Mouse (Mus musculus) erythroblast, adult 5-6 weeks (primary cell): ENCODE data around the gene Hspa4. TPM values are rescaled to one million over a fixed set of nuclear protein-coding genes. Genes with fewer than 3 reads are reported as not detected.
A peak's percentile ranks its signal among the peaks of the same experiment; 100 is the strongest.
"Not testable (repeated sequence)": the region's sequence is repeated elsewhere in the genome, so short reads cannot be mapped to it uniquely, and the experiment has no call there.

Source experiments
- ATAC-seq: replicated peaks from 2 replicates; pipeline ENCODE4 v1.8.0; 2016; ENCODE audit warnings: moderate number of reproducible peaks, mild to moderate bottlenecking, moderate TSS enrichment, inconsistent platforms; ENCODE audit not compliant: poor library complexity, low FRiP score, severe bottlenecking
- total RNA-seq, 2 experiments: library from RNA; stranded (forward) in 1 of 2; stranded (reverse) in 1 of 2; fragments of 150-400 nt in 1 of 2; fragments of 200-764, 138-1000 nt in 1 of 2; gene quantifications; 2 replicates each; pipeline versions ENCODE4 v1.2.3 to v1.2.4; 2015 to 2017; ENCODE audit warnings: low replicate concordance in 2 of 2

Gene Hspa4
- total RNA-seq (2015; ENCODE audit: low replicate concordance) = 40.9 and 48.5 TPM in 2 replicates
- total RNA-seq (2017; ENCODE audit: low replicate concordance) = 93.7 and 111 TPM in 2 replicates

DNA sequence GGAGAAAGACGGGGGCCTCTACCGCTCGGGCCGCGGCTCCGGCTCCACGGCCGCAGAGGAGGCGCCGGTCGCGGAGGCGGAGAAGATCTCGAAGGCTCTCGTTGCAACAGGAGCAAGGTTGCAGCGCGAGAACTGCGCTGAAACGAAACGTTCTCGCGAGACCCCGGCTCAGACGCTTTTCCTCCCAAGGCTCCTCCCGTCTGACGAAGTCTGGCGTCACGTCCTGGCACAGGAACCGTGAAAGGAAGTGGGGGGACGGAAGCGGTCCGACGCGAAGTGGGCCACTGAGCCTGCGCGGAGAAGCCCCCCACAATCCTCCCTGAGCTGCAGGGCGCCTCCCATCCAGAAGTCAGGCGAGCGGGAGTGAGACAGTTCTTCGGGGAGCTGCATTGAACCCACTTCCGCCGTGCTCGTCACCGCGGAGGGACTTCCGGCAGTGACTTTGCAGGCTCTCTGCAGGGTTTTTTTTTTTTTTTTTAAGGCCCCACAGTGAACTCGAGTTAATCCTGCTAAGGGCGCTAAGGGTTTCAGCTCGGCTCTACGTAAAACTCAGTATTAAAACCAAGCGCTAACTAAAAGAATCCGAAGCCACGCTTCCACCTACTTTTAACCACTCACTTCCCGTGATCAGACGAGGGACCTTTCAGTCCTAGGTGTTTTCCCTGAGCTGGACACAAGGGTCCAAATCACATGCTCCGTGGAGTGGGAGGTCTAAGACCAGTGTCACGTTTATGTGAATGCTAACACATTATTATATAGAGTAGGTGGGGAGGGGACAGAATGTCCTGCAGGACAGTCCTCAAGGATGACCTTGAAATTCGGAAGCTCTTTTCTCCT lies at the start of gene Hspa4:
Hspa4 (minus strand) TSS at position 128 of the 837 bp plus-strand sequence.
- ATAC-seq = peak; percentile 97

DNA sequence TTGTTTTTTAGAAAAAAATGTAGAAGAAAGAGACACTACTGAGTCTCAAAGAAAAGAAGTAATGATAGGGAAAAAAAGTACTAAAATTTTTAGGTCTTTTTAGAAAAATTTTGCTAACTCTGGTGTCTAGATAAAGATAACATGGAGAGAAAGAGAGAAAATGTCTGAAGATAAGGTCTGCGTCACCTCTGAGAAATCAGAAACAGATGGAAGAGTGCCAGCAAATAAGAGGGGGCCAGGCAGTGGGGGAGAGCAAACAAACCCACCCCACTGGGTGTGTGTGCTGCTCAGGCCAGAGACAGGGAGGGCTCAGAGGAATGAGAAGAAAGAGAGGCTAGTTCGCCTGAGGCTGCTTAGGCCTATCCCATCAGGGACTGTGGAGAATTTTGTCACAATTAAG lies 45.5 kb upstream of the Hspa4 start:
- ATAC-seq = no peak

DNA sequence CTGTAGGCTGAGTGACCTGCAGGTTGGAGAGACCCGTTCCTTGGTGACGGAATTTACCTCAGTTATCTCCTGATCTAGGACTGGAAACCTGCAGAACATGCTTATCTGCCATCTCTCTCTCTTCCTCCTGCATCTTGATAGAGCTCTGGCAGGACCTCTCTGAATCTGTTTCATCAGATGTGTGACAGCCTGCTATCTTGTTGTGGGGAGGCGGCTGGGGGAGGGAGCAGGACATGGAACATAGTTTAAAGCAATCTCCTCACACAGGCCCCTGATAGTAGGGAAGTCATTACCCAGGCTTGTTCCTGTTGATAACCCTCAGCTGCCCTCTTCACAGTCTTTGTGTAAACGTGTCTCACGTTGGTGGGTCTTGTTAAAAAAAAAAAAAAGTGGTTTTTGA lies 45.1 kb upstream of the Hspa4 start:
- no peak for ATAC-seq

DNA sequence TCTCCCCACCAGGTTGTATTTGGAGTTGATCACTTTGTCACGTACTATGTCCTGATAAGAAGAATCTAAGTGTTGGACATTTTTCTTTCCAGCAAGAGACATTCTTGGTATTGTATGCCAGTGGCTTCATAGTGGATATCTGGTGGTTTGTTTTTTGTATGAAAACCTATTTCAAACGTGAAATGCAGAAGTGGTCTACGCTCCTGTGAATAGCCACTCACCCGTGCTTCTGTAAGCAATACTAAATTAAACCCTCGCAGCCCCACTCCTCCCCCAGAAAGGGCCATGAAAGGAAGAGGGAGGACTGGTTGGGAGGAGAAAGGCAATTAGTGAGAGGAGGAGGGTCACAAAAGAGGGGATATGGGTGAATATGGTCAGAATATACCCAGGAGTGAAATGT lies 42.5 kb upstream of the Hspa4 start:
- ATAC-seq = no peak

DNA sequence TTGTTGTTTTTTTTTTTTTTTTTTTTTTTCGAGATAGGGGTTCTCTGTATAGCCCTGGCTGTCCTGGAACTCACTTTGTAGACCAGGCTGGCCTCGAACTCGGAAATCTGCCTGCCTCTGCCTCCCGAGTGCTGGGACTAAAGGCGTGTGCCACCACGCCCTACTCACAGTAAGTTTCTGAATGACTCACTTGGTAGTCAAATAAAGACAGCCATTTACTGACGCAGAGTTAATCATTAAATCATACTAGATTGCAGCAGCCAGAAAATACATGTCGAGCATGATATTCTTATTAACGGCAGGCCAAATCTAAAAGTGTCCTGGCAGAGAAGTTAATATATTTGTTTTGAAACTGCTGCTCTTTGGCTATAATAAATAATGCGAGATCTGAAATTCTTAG lies 40.8 kb upstream of the Hspa4 start:
- ATAC-seq = not testable (repeated sequence)

DNA sequence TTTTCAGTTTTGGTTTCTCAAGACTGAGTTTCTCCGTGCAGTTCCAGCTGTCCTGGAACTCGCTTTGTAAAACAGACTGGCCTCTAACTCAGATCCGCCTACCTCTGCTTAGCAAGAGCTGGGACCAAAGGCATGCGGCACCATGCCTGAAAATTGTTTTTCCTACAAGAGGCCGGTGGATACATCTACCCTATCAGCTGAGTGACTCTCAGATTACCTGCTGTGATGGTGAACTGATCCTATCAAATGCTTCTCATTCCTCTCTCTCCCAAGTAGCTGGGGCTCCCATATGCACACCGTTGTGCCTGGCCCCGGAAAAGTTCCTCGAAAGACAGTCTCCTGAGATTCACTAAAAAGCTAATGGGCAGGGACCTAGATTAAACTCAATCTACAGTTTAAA lies 37.4 kb upstream of the Hspa4 start:
- ATAC-seq = no peak

DNA sequence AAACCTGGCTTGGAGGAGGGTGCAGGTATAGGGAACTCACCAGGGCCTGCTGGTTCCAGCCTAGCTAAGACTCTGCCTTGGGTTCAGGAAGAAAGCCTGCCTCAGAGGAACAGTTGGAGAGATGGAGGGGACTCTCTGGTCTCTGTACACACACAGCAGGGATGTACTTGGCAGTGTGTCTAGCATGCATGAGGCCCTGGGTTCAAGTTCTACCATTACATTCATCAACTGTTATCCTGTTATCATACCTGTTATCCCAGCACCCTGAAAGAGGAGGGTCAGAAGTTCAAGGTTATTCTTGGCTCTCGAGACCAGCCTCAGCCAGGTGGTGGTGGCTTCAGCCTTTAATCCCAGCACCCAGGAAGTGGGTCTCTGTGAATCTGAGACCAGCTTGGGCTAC lies 36.7 kb upstream of the Hspa4 start:
- ATAC-seq = no peak

DNA sequence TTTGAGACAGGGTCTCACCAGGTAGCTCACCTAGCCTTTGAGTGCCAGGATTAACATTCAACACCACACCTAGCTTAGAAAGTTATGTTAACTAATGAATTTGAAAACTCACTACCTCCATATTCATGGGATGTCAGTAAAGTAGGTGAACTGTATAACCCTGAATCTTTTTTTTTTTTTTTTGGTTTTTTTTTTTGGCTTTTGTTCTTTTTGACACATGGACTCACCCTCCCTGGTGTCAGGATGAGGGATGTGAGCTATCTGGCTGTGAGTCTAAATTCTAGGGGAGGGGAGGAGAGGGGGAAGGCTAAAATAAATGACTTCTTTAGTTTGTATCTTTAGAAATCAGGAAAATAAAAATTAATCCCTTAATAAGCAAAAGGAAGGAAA lies 35.9 kb upstream of the Hspa4 start:
- no peak for ATAC-seq

DNA sequence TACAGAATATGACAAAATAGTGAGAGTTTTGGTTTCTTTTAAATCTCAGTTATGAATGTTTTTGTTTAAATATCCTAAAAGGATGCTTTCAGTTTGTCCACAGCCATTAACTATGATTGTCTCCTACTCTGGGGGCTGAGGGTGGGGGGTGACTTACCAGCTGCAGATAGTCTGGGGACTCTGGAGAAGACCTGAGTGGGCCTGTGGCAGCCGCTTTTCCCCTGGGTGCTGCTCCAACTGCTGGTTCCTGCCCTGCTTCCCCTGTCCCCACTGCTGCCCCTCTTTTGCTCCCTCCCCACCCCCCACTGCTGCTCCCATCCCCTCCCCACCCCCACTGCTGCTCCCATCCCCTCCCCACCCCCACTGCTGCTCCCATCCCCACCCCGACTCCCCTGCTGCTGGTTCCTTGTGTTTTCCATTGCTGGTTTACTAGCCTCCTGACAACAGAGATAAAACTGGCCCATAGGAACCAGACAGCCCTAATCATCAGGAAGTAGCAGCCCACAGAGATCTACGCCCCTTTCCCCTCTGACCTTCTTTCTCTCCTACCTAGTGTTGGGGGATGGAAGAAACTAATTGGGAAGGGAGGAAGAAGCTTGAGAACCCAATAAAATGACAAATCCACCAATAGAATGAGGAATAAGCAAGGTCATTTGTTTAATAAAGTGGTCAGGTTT lies 35.4 kb upstream of the Hspa4 start:
- no peak for ATAC-seq

DNA sequence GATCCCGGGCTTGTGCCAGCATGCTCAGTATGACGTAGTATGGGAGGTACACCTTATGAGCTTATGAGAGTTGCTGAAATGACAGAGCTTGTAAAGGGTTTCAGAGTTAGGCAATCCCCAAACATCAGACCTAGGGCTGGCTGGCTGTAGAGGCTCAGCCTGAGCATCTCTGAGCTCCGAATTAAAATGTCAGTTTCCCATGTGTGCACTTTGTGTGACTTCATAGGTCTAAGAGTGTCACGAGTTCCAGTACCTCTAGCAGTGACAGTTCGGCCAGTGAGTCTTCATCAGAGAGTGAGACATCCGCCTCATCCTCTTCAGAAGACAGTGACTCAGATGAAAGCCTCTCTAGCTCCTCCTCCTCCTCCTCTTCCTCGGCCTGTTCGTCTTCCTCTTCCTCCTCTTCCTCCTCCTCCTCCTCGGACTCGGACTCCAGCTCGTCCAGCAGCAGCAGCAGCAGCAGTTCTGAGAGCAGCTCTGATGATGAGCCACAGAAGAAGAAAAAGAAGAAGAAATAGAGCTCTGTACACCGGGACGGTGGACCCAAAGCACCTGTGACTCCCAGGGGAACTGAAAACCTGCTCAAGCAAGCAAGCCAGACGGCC lies 31.9 kb upstream of the Hspa4 start:
- no peak for ATAC-seq

DNA sequence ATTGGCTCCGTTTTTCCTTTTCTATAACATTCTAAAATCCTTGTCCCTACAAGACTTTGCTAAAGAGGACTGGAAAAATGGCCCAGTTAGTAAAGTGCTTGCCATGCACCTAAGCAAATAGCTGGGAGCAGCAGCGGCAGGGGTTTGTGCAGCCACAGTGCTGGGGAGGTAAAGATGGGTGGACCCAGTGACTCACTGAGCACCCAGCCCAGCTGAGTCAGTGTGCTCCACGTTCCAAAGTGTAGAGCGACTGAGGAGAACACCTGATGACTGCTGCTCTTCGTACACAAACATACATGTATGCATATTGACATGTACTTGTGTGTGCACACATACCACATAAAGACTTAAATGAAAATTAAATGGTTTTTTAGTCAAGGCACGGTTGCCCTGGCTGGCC lies 30.9 kb upstream of the Hspa4 start:
- ATAC-seq = no peak

DNA sequence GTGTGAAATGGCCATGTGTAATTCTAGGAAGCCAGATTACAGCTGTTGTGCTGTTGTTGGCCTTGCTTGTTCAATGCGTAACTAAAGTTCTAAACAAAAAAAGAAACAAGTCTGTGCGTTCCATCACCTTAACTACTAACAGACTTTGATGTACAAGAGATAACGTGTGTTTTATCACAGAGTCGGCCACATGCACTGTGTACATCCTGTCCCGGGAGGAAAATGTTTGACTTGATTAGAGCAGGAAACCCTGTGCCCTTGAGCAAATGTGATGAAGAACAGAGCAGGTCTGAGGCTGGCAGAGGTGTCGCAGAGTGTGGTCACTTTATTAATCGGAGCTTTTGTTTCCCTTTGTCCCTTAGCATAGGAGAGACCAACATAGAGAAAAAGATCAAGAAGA lies 30.1 kb upstream of the Hspa4 start:
- no peak for ATAC-seq

DNA sequence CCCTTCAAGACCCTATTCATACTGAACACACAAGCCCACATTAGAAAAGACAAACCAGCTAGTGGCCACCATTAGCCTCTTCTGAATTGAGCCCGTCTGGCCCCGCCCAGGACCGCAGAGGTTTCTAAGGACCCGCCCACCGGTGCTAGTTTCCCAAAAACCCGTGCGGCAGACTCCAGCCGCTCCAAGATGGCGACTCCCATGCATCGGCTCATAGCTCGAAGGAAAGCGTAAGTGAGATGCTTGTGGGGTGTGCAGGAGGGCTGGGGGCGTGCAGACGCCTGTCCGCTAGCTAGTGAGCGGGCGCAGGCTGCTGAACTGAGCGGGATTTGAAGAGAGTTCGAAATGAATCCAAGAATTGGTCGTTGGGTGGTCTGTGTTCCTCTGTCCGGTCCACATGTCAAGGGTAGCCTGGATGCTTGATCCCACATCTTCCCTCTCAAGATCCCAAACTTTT lies 24.3 kb upstream of the Hspa4 start, which contains the start of gene Zcchc10:
Zcchc10 (plus strand) TSS at position 168 of the 457 bp plus-strand sequence.
- peak; percentile 99 for ATAC-seq

DNA sequence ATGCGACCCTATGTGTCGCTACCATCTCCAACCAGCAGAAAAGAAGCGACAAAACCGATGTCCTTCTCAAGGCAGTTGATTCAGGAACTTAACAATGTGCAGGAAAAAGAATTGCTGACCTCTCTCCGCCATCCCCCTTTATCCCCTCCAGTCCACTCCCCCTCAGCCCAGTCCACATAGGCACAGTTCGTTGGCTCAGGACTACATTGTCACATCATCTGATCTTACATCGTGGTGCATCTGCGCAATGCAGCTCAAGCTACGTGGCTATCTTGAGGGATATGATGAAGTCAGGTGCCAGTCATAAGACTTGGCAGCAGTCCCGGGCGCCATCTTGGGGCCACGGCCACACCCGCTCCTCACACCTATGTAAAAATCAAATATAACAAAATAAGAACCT lies 19.6 kb upstream of the Hspa4 start:
- not testable (repeated sequence) for ATAC-seq

DNA sequence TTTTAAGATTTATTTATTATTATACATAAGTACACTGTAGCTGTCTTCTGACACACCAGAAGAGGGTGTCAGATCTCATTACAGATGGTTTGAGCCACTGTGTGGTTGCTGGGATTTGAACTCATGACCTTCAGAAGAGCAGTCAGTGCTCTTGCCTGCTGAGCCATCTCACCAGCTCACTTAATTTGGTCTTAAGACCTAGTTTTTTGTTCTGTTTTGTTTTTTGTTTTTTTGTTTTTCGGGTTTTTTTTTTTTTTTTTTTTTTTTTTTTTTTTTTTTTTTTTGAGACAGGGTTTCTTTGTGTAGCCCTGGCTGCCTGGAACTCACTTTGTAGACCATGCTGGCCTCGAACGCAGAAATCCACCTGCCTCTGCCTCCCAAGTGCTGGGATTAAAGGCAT lies 18.3 kb upstream of the Hspa4 start:
- ATAC-seq = not testable (repeated sequence)

DNA sequence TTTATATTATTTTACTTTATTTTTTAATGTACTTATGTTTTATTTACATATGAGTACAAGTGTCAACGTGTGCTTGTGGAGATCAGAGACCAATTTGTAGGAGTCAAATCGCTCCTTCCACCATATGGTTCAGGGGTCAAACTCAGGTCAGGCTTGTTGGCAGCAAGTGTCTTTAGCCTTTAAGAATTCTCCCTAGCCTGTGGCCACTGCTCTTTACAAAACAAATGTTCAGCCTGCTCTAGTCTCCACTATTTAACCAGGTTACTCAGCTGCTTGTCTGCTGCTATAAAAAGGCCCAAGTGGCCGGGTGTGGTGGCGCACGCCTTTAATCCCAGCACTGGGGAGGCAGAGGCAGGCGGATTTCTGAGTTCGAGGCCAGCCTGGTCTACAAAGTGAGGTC lies 17.8 kb upstream of the Hspa4 start:
- ATAC-seq = no peak

DNA sequence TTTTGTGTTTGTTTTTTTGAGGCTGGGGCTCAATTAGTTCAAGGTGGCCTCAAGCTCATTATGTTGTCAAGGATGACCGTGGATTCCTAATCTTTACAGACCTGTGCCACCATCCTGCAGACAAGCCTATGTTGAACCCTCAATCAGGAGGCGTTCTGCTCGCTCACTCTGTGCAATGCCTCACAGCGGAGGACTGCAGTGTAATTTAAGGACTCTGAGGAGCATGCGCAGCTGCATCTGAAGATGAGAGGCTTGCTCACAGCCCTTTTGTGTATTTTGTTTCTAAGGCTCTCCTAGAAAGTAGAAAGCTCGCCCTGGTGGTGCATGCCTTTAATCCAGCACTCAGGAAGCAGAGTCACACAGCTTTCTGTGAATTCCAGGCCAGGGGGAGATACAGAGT lies 16.7 kb upstream of the Hspa4 start:
- ATAC-seq = no peak

DNA sequence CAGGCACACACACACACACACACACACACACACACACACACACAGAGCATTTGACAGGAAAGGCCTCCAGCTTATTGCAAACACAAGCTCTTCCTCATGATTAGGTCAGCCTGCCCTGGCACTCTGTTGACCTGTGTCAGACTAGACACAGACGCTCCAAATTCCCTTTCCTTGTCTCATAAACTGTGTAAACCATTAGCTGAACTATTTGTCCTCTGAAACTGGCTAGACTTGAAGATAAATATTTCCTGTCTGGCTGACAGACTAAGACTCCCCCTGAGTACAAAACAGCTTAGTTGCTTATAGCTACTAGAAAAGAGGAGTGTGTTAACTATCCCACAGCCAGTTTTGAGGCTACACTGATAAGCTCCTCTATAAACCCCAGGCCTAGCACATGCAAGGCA lies 14.5 kb upstream of the Hspa4 start:
- no peak for ATAC-seq

DNA sequence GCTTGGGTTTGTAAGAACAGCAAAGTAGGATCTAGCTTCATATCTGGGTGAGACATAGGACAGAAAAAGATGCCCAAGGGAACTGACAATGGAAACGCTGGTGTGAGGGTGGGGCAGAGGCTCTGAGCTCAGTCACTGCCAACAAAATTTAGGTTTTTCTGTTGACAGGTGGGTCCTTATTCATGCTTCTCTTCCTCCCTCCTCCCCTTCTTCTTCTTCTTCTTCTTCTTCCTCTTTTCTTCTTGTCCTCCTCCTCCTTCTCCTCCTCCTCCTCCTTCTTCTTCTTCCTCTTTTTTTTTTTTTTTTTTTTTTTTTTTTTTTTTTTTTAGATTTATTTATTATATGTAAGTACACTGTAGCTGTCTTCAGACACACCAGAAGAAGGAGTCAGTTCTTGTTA lies 12.6 kb upstream of the Hspa4 start:
- not testable (repeated sequence) for ATAC-seq

DNA sequence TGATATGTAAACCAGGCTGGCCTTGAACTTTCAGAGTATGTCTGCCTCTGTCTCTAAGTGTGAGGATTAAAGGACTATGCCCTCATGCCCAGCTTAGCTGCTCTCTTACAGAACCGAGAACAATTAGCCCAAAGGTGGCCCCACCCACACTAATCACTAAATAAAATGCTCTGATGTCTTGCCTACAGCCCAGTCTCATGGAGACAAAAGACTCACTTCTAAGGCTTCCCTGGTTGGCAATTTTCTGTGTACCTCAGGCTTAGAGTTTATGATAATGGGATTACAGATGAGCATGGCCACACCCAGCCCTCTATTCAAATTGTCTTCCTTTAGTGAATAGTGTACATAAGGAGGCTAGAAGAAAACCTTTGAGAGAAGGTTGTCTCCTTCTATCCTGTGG lies 11.1 kb upstream of the Hspa4 start:
- ATAC-seq = no peak

DNA sequence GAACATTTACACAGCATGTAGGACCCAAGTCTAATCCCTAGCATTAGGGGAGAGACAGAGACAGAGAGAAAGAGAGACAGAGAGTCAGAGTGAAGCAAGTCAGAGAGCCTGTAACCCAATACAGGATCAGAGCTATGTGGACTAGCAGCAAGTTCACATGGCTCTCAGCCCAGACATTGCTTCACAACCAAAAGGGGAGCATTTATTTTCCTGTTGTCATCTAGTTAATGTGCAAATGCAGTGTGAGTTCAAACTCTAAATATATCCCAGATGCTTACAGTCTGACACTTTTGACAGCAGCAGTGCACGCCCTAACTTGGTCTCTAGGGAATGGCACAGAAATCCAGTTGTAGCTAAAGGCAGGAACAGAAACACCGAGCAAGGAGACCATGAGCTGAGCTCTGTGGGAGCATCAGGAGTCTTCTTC lies 8.6 kb upstream of the Hspa4 start:
- ATAC-seq = no peak
